Mouse (Mus musculus): ENCODE measurements around the gene Oxct2b.

GRCm38 (mm10) chr4:123104651-123105450, 11.2 kb upstream of the Oxct2b start, which contains the start of gene Bmp8b:
- TF ChIP-seq POLR2A (IDR thresholded peaks at IDR 0.05; ENCODE audit: borderline replicate concordance, extremely low read depth, low read depth, low read length) (no peak), CTCF (IDR thresholded peaks at IDR 0.05; ENCODE audit: insufficient read depth, low read length) (no peak)

Data from lung, adult 2 months (tissue).